Mouse (Mus musculus): ENCODE measurements at regions not wholly inside any gene's neighbourhood (a gene's known extent, or its start where the extent isn't known, plus 50 kb on each side); places are given as distances from the start of the nearest gene placed in this dataset.

- TF ChIP-seq POLR2A (IDR thresholded peaks at IDR 0.05; ENCODE audit: low read depth, low read length) (no peak), CTCF (conservative IDR thresholded peaks at IDR 0.05; ENCODE audit: insufficient read depth, insufficient read length, low read depth, low read length) (no peak)
These were observed 700.0 kb downstream of the Pdcd6ip start for GRCm38 (mm10) chr9:113008106-113008505.
